Mouse (Mus musculus) heart, embryonic 11.5 days (tissue): ENCODE measurements around the gene Gm5157. TPM values are rescaled to one million over a fixed set of nuclear protein-coding genes. Genes with fewer than 3 reads are reported as not detected.
"Not testable (repeated sequence)": the region's sequence is repeated elsewhere in the genome, so short reads cannot be mapped to it uniquely, and the experiment has no call there.

Experiments used
- ATAC-seq: fragments of 200-750 bp; cut with Nextera tagmentation; replicated peaks from 2 replicates; pipeline ENCODE4 v1.8.0; 2017; ENCODE audit warnings: moderate library complexity; ENCODE audit not compliant: insufficient number of reproducible peaks, low FRiP score, low TSS enrichment
- H3K27ac ChIP-seq: fragments of 300-500 bp; sonication (generic); 2 replicates; pipeline ENCODE4 v1.5.1; 2014; ENCODE audit warnings: mild to moderate bottlenecking, low read depth, low read length
- H3K27me3 ChIP-seq: fragments of 300-500 bp; sonication (generic); 2 replicates; pipeline ENCODE4 v1.6.1; 2014; ENCODE audit warnings: mild to moderate bottlenecking, low read length, mixed read lengths; ENCODE audit not compliant: control insufficient read depth, insufficient read depth
- H3K36me3 ChIP-seq: fragments of 300-500 bp; sonication (generic); 2 replicates; pipeline ENCODE4 v1.6.1; 2014; ENCODE audit warnings: mild to moderate bottlenecking, low read length, moderate library complexity, mixed read lengths; ENCODE audit not compliant: control insufficient read depth, insufficient read depth
- H3K4me1 ChIP-seq: fragments of 300-500 bp; sonication (generic); 2 replicates; pipeline ENCODE4 v1.6.1; 2014; ENCODE audit warnings: low read length; ENCODE audit not compliant: control insufficient read depth, insufficient read depth
- H3K4me2 ChIP-seq: fragments of 300-500 bp; sonication (generic); 2 replicates; pipeline ENCODE4 v1.6.1; 2014; ENCODE audit warnings: mild to moderate bottlenecking, moderate library complexity
- H3K4me3 ChIP-seq: fragments of 300-500 bp; sonication (generic); 2 replicates; pipeline ENCODE4 v1.5.1; 2014; ENCODE audit warnings: low read depth, low read length
- H3K9ac ChIP-seq: fragments of 300-500 bp; sonication (generic); 2 replicates; pipeline ENCODE4 v1.6.1; 2014; ENCODE audit warnings: mild to moderate bottlenecking, low read depth, low read length, moderate library complexity
- H3K9me3 ChIP-seq: fragments of 300-500 bp; sonication (generic); replicated peaks from 2 replicates; pipeline ENCODE4 v1.6.1; 2016; ENCODE audit warnings: low read length; ENCODE audit not compliant: control insufficient read depth
- WGBS: fragments of 180-500 bp; shearing (Covaris S2); extraction: QIAGEN DNeasy Blood & Tissue Kit; methylation state at CpG from one replicate; pipeline ENCODE4 v1.1.7; 2014; ENCODE audit not compliant: insufficient replicate concordance; 5-methylcytosine and 5-hydroxymethylcytosine counted together
- polyA plus RNA-seq: library from polyadenylated mRNA; unstranded; fragments of >200 nt; fragmentation: Nextera tagmentation; extraction: Ambion mirVana; gene quantifications from 2 replicates; pipeline ENCODE4 v1.2.1, GENCODE M21; 2014

Gene Gm5157
- polyA plus RNA-seq: not detected in 2 replicates

- not testable (repeated sequence) for H3K9me3 ChIP-seq, H3K4me2 ChIP-seq, H3K4me3 ChIP-seq, H3K36me3 ChIP-seq, H3K9ac ChIP-seq, ATAC-seq, H3K27me3 ChIP-seq, H3K4me1 ChIP-seq, H3K27ac ChIP-seq
- WGBS: 38% methylated on average over 1 of the region's 2 CpGs
Observed at GRCm38 (mm10) chr7:21190323-21190722, at the start of gene Gm5157. Gm5157 (minus strand) TSS chr7:21190423.

DNA sequence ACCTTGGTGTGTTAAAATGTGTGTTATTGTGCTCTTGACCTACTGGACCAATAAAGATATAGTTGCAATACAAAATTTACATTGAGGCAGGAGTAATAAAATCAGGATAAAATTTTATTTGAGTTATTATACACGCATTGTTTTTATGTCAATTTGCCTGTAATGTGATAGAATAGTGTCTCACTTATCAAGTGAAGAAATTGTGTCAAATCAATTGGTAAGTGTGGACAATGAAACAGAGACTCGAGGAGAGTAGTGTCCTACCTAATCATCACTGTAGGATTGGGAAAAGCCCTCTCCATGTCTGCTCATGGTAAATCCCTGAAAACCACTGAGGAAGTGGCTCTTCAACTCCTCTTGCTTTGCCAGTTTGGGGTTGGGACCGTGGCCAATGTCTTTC lies 28.3 kb downstream of the Gm5157 start, which contains the start of gene Vmn1r123:
Gene Vmn1r123 (plus strand): TSS at position 301 of the 400 bp plus-strand sequence.
- not testable (repeated sequence) for H3K4me2 ChIP-seq, H3K27me3 ChIP-seq, ATAC-seq, H3K9me3 ChIP-seq, H3K4me3 ChIP-seq, H3K4me1 ChIP-seq, H3K27ac ChIP-seq, H3K36me3 ChIP-seq, H3K9ac ChIP-seq
- WGBS: 56% methylated on average over 1 of the region's 3 CpGs

Other genes starting within 250 kb of the Gm5157 start
- not detected in 2 replicates for gene Vmn1r119, start 178.0 kb downstream of the Gm5157 start, polyA plus RNA-seq
- gene Vmn1r120, start 136.6 kb downstream of the Gm5157 start, polyA plus RNA-seq: not detected in 2 replicates
- not detected in 2 replicates for gene Vmn1r121, start 91.9 kb downstream of the Gm5157 start, polyA plus RNA-seq
- gene Vmn1r122, start 56.3 kb downstream of the Gm5157 start, polyA plus RNA-seq: not detected in 2 replicates
- gene Vmn1r123, start 28.2 kb downstream of the Gm5157 start, polyA plus RNA-seq: not detected in 2 replicates
- not detected in 2 replicates for gene Vmn1r124, start 70.2 kb upstream of the Gm5157 start, polyA plus RNA-seq
- not detected in 2 replicates for gene Vmn1r125, start 81.8 kb upstream of the Gm5157 start, polyA plus RNA-seq
- not detected in 2 replicates for gene Vmn1r126, start 111.0 kb upstream of the Gm5157 start, polyA plus RNA-seq
- gene Vmn1r127, start 129.4 kb upstream of the Gm5157 start, polyA plus RNA-seq: not detected in 2 replicates
- gene Vmn1r128, start 158.9 kb upstream of the Gm5157 start, polyA plus RNA-seq: not detected in 2 replicates
- gene Vmn1r129, start 170.9 kb upstream of the Gm5157 start, polyA plus RNA-seq: not detected in 2 replicates
- not detected in 2 replicates for gene Gm6882, start 242.3 kb upstream of the Gm5157 start, polyA plus RNA-seq